Mouse (Mus musculus): ENCODE measurements around the gene Fem1a.
A peak's percentile ranks its signal among the peaks of the same experiment; 100 is the strongest.

Gene Fem1a

GRCm38 (mm10) chr17:56256239-56256881 lies at the start of gene Fem1a:
TSS of gene Fem1a (plus strand) at chr17:56256810.
- DNase-seq (ENCODE audit: low spot score) = peak; percentile 95

GRCm38 (mm10) chr17:56206986-56207674 lies 49.5 kb upstream of the Fem1a start:
- no peak for DNase-seq (ENCODE audit: low spot score)

GRCm38 (mm10) chr17:56207963-56208530 lies 48.6 kb upstream of the Fem1a start:
- no peak for DNase-seq (ENCODE audit: low spot score)

- DNase-seq (ENCODE audit: low spot score) = no peak
Observed at GRCm38 (mm10) chr17:56208821-56209220, 47.8 kb upstream of the Fem1a start.

GRCm38 (mm10) chr17:56211090-56211489 lies 45.5 kb upstream of the Fem1a start:
- no peak for DNase-seq (ENCODE audit: low spot score)

- no peak for DNase-seq (ENCODE audit: low spot score)
Observed at GRCm38 (mm10) chr17:56212676-56213075, 43.9 kb upstream of the Fem1a start.

- DNase-seq (ENCODE audit: low spot score) = no peak
Observed at GRCm38 (mm10) chr17:56214229-56214628, 42.4 kb upstream of the Fem1a start.

- DNase-seq (ENCODE audit: low spot score) = no peak
Observed at GRCm38 (mm10) chr17:56217670-56218069, 38.9 kb upstream of the Fem1a start.

- DNase-seq (ENCODE audit: low spot score) = peak; percentile 92
Observed at GRCm38 (mm10) chr17:56218377-56219191, 38.0 kb upstream of the Fem1a start, which contains the start of gene Dpp9. TSS of gene Dpp9 (minus strand) at chr17:56218905.

- no peak for DNase-seq (ENCODE audit: low spot score)
Observed at GRCm38 (mm10) chr17:56219251-56219650, 37.4 kb upstream of the Fem1a start.

- no peak for DNase-seq (ENCODE audit: low spot score)
Observed at GRCm38 (mm10) chr17:56219805-56220204, 36.8 kb upstream of the Fem1a start.

GRCm38 (mm10) chr17:56224916-56225315 lies 31.7 kb upstream of the Fem1a start:
- DNase-seq (ENCODE audit: low spot score) = no peak

GRCm38 (mm10) chr17:56226566-56226965 lies 30.0 kb upstream of the Fem1a start:
- no peak for DNase-seq (ENCODE audit: low spot score)

GRCm38 (mm10) chr17:56229943-56230342 lies 26.7 kb upstream of the Fem1a start:
- DNase-seq (ENCODE audit: low spot score) = no peak

- DNase-seq (ENCODE audit: low spot score) = no peak
Observed at GRCm38 (mm10) chr17:56233389-56233788, 23.2 kb upstream of the Fem1a start.

- DNase-seq (ENCODE audit: low spot score) = no peak
Observed at GRCm38 (mm10) chr17:56233818-56234469, 22.7 kb upstream of the Fem1a start.

- DNase-seq (ENCODE audit: low spot score) = peak; percentile 70
Observed at GRCm38 (mm10) chr17:56241541-56242401, 14.8 kb upstream of the Fem1a start.

GRCm38 (mm10) chr17:56245608-56246007 lies 11.0 kb upstream of the Fem1a start:
- no peak for DNase-seq (ENCODE audit: low spot score)

GRCm38 (mm10) chr17:56251136-56251829 lies 5.3 kb upstream of the Fem1a start:
- DNase-seq (ENCODE audit: low spot score) = no peak

- DNase-seq (ENCODE audit: low spot score) = no peak
Observed at GRCm38 (mm10) chr17:56254695-56255094, 1.9 kb upstream of the Fem1a start.
